Mouse (Mus musculus): ENCODE measurements around the gene Fmnl1. TPM values are rescaled to one million over a fixed set of nuclear protein-coding genes. Genes with fewer than 3 reads are reported as not detected.
A peak's percentile ranks its signal among the peaks of the same experiment; 100 is the strongest.

Gene Fmnl1
- 63.7 and 71.1 TPM in 2 replicates for polyA plus RNA-seq (2012; rRNA removed)

DNA sequence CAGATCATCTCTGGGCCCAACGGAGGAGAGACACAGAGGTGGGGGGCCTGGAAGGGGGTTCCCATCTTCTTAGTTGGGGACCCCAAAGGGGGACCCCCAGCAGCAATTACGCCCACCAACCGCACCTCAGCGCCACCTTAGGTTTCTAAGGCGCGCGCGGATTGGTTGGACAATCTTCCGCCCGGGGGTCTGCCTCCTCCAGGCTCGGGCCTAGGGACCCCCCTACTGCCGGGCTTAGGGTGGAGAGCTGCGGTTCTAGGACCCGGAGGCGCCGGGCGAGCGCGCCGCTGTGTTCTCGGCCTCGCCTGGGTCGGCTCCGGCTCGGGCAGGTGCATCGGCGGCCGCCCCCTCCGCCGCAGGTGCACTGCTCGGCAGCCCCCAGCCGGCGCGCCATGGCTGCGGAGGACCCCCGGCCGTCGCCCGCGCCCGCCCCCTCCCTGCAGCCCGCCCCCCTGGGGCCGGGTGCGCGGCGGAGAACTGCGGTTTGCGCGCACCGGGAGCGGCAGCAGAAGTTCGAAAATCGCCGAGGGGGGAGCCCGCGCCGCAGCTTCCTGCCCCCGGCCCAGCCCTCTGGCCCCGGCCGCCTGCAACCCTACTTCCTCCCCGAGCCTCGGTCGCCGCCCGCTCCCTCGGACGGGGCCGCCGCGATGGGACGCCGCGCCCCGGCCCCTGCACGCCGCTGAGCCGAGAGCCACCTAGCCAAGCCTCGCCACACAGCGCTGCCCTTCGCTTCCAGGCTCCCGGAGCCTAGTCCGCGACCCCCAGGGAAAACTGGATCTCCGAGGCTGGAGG lies at the start of gene Fmnl1:
Gene Fmnl1 (plus strand): TSS at position 614 of the 792 bp plus-strand sequence.
- DNase-seq: peak in 1 of 2 experiments; percentile 60
- 2% methylated on average over 57 of the region's 84 CpGs for WGBS
- Histone ChIP-seq H3K27me3 (ENCODE audit: control insufficient read depth, insufficient read depth, low read length) (no peaks in the 10 kb centered on the region), H3K4me3 (replicated peaks; ENCODE audit: insufficient read depth, low read depth, low read length) (peak within 1 kb of the TSS; percentile 71), H3K27ac (ENCODE audit: insufficient read depth, low read length) (peak within 1 kb of the TSS; percentile 49), H3K4me1 (ENCODE audit: control insufficient read depth, insufficient read depth, low read length) (peaks cover 19% of the 10 kb centered on the region)
- no peak for TF ChIP-seq CTCF (IDR thresholded peaks at IDR 0.05; ENCODE audit: borderline replicate concordance, insufficient read depth, low read depth, low read length)
- TF ChIP-seq POLR2A (IDR thresholded peaks at IDR 0.05; ENCODE audit: borderline replicate concordance, insufficient read depth, low read length): no peak

DNA sequence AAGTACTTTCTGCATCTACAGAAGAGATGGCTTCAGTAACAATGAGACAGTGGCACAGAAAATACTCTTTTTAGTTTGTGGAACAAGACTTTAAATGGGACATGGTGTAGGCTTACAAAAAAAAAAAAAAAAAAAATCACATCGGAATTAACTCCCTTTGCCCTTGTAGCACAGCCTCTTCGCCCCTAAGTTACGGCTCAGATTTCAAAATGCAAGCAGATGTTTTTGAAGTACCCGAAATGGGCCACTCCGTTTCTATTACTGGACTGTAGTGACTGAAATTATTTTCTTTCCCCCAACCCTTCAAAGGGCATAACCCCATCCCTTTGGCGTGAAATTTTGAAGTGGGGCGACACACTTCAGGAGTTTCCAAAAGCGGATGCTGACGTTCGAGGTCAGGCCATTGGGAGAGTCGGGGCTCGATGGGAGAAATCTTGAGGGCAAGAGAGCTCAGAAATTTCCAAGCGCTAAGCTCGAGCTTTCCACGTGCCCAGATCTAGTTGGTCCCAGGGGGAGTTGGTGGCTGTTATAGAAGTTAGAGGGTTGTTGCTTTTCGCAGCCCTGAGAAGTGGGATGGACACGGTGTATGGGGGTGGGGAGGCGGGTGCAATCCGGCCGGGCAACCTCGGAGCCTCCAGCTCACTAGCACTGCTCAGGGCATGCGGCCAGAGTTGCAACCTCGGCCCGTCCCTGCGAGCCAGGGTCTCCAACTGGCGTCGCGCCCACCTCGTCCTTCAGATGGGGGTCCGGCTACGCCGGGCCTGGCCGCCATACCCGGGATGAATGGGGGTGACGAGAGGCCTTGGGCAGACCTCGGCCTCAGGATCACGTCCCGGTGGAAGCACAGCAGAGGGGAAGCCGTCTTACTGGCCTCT lies 39.0 kb upstream of the Fmnl1 start, which contains the start of gene Hexim2:
Gene Hexim2 (plus strand): TSS at position 729 of the 875 bp plus-strand sequence.
- Histone ChIP-seq H3K4me1 (ENCODE audit: control insufficient read depth, insufficient read depth, low read length) (peaks cover 20% of the 10 kb centered on the region), H3K4me3 (replicated peaks; ENCODE audit: insufficient read depth, low read depth, low read length) (peak within 1 kb of the TSS; percentile 70), H3K27me3 (ENCODE audit: control insufficient read depth, insufficient read depth, low read length) (no peaks in the 10 kb centered on the region), H3K27ac (ENCODE audit: insufficient read depth, low read length) (peak within 1 kb of the TSS; percentile 95)
- peak; percentile 74 to 85 for DNase-seq
- under 1% methylated on average over 39 of the region's 39 CpGs for WGBS
- TF ChIP-seq POLR2A (IDR thresholded peaks at IDR 0.05; ENCODE audit: borderline replicate concordance, insufficient read depth, low read length) (no peak), CTCF (IDR thresholded peaks at IDR 0.05; ENCODE audit: borderline replicate concordance, insufficient read depth, low read depth, low read length) (no peak)

DNA sequence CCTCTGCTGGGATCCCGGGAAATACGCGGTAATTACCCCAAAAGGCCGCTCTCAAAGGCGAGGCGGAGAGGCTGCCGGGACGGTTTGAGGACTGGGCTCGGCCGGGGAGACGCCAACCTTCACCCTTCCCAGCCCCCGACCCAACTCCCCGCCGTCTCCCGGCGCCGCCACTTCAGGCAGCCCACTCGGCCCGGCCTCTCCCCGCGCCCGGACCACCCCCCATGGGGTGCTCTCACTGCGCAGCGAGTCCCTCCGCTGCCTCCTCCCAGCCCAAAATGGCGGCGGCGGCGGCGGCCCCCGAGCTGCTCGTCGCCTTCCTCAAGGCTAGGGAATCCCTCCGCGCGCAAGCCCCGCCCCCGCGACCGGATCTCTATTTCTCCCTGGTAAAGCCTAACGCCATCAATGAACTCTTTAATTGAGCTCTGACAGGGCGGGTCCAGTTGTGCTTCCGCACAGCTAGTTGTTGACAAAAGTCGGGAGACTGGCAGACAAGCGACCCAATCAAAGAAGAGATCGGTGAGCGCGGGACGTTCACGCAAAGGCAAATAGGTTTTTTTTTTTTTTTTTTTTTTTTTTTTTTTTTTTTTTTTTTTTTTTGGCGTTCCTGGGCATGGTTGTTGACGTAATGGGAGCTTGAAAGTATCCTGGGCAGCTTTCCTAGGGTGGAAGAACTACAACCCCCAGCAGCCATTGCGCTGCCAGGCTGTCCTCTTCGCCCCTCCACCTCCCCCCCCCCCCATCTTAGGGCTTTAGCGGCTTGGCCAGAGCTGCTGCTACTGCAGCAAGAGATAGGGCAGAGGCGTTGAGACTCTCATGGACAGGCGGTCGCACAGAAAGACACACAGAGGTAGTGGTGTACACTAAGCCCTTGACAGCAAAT lies 38.1 kb upstream of the Fmnl1 start:
- Histone ChIP-seq H3K4me3 (replicated peaks; ENCODE audit: insufficient read depth, low read depth, low read length) (peak overlapping the region; percentile 70), H3K27ac (ENCODE audit: insufficient read depth, low read length) (peak overlapping the region; percentile 95), H3K27me3 (ENCODE audit: control insufficient read depth, insufficient read depth, low read length) (no peaks in the 10 kb centered on the region), H3K4me1 (ENCODE audit: control insufficient read depth, insufficient read depth, low read length) (peaks cover 20% of the 10 kb centered on the region)
- DNase-seq: peak; percentile 100
- WGBS: under 1% methylated on average over 58 of the region's 58 CpGs
- TF ChIP-seq CTCF (IDR thresholded peaks at IDR 0.05; ENCODE audit: borderline replicate concordance, insufficient read depth, low read depth, low read length) (no peak), POLR2A (IDR thresholded peaks at IDR 0.05; ENCODE audit: borderline replicate concordance, insufficient read depth, low read length) (peak; percentile 92)

DNA sequence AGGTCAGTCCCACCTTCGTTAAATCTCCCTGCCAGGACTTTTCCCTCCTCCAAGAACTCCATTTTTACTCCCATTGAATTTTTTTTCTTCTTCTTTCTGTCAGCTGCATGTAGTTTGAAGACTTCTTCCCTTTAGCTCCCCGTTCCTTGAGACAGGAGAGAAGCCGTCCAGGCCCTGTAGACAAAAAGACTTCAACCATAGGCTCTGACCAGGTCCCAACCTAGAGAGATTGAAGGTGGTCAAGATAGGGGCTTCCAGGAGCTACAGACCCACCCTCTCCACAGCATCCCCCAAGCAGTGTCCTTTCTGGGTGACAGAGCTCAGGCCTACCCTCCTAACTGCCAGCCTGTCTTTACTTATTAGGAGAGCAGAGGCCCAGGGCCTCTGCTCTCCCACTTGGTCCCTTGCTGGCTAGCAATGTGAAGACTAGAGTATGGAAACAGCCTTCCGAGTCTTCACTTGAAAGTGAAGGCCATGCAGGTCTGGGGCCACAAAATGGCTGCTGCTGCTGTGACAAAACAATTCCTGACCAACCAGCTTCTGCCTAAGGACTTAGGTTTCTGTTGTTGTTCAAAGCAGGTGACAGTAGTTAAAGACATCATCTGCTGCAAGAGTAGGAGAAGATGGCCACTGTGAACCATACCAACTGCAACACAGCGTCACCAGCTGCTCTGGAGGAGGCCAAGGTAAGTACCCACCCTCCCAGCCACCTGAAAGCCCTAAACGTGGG lies 37.3 kb upstream of the Fmnl1 start:
- 37% methylated on average over 6 of the region's 6 CpGs for WGBS
- H3K4me3 ChIP-seq (replicated peaks; ENCODE audit: insufficient read depth, low read depth, low read length): peak overlapping the region; percentile 53
- peak; percentile 49 for DNase-seq
- peak overlapping the region; percentile 94 for H3K27ac ChIP-seq (ENCODE audit: insufficient read depth, low read length)
- no peaks in the 10 kb centered on the region for H3K27me3 ChIP-seq (ENCODE audit: control insufficient read depth, insufficient read depth, low read length)
- no peak for TF ChIP-seq CTCF (IDR thresholded peaks at IDR 0.05; ENCODE audit: borderline replicate concordance, insufficient read depth, low read depth, low read length)
- TF ChIP-seq POLR2A (IDR thresholded peaks at IDR 0.05; ENCODE audit: borderline replicate concordance, insufficient read depth, low read length): no peak
- peaks cover 20% of the 10 kb centered on the region for H3K4me1 ChIP-seq (ENCODE audit: control insufficient read depth, insufficient read depth, low read length)

DNA sequence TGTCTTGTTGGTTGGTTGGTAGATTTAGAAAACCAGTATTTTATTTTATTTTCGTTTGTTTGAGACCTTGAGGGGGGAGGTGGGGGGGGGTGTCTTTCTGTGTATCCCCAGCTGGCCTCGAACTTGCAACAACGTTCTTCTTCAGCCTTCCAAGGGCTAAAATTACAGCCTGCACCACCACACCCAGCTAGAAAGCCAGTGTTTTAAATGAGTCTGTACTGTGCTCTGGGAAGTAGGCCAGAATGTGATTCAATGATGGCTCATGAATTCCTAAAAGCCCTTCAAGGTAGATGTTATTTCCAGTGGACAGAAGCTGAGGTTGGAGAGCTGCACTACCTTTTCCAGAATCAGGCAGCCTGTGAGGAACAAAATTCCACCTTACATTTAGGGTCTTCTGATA lies 36.7 kb upstream of the Fmnl1 start:
- TF ChIP-seq POLR2A (IDR thresholded peaks at IDR 0.05; ENCODE audit: borderline replicate concordance, insufficient read depth, low read length): no peak
- TF ChIP-seq CTCF (IDR thresholded peaks at IDR 0.05; ENCODE audit: borderline replicate concordance, insufficient read depth, low read depth, low read length): no peak
- peaks cover 20% of the 10 kb centered on the region for H3K4me1 ChIP-seq (ENCODE audit: control insufficient read depth, insufficient read depth, low read length)
- 39% methylated on average over 3 of the region's 3 CpGs for WGBS

DNA sequence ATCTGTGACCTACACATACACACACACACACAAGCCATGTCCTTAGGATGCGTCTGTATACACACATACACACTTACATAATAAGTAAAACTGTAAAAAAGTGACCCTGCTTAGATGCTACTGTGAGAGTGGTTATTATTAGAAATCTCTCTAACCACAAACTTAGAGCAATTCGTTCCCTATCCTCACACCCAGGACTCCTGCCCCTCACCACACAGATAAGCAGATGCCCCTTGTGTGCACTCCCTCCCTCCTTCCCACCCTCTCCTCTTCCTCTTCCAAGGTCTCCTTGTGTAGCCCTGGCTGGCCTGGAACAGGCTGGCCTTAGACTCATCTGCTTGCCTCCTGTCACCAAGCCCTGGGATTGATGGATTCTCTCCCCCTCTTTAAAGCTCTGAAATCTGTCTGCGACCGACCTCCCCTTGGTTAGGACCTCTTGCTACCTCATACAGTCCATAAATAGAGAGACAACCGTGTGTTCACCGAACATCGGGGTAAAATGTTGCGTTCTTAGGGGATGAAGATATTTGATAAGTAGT lies 34.8 kb upstream of the Fmnl1 start:
- WGBS: 88% methylated on average over 8 of the region's 8 CpGs
- Histone ChIP-seq H3K4me1 (ENCODE audit: control insufficient read depth, insufficient read depth, low read length) (peaks cover 18% of the 10 kb centered on the region), H3K27ac (ENCODE audit: insufficient read depth, low read length) (no peak overlapping the region), H3K27me3 (ENCODE audit: control insufficient read depth, insufficient read depth, low read length) (no peaks in the 10 kb centered on the region), H3K4me3 (replicated peaks; ENCODE audit: insufficient read depth, low read depth, low read length) (no peak overlapping the region)
- TF ChIP-seq CTCF (IDR thresholded peaks at IDR 0.05; ENCODE audit: borderline replicate concordance, insufficient read depth, low read depth, low read length): no peak
- no peak for DNase-seq

More for the DNA sequence above, 36.7 kb upstream of the Fmnl1 start:
- H3K4me3 ChIP-seq (replicated peaks; ENCODE audit: insufficient read depth, low read depth, low read length): peak overlapping the region; percentile 29
- peak; percentile 37 to 57 for DNase-seq
- peak overlapping the region; percentile 94 for H3K27ac ChIP-seq (ENCODE audit: insufficient read depth, low read length)
- no peaks in the 10 kb centered on the region for H3K27me3 ChIP-seq (ENCODE audit: control insufficient read depth, insufficient read depth, low read length)

All from cerebellum, adult 2 months (tissue).